29 mouse cellular contexts compared by ENCODE assay signal in genomic region chr2:103215801-103216200, GRCm38 (mm10).
"Had no signal": no experiment of that assay in that cellular context is flagged by ENCODE, and none has a peak within 500 bp of the region (broad histone marks: within the 10 kb centered on the region; RNA-seq: fewer than 3 reads in every experiment).

No protein-coding gene starts in this region.

- H3K4me3 ChIP-seq: gastrocnemius, adult 2 months; heart, embryonic 13.5 days; heart, embryonic 15.5 days; hindbrain, embryonic 13.5 days; hindbrain, embryonic 15.5 days; kidney, embryonic 15.5 days; limb, embryonic 10.5 days; limb, embryonic 12.5 days; liver, embryonic 13.5 days; liver, embryonic 15.5 days had no signal

- H3K4me2 ChIP-seq: heart, embryonic 11.5 days; heart, embryonic 13.5 days; heart, embryonic 15.5 days; hindbrain, embryonic 13.5 days; hindbrain, embryonic 15.5 days; kidney, embryonic 15.5 days; limb, embryonic 12.5 days; liver, embryonic 11.5 days; liver, embryonic 13.5 days; liver, embryonic 15.5 days had no signal

- H3K27me3 ChIP-seq: heart, embryonic 13.5 days; heart, embryonic 15.5 days; hindbrain, embryonic 13.5 days; hindbrain, embryonic 15.5 days; kidney, embryonic 15.5 days; limb, embryonic 12.5 days; liver, embryonic 13.5 days; liver, embryonic 15.5 days had no signal

- ATAC-seq: hindbrain, postnatal 0 days; intestine, embryonic 16.5 days; liver, postnatal 0 days had no signal

- H3K36me3 ChIP-seq: heart, embryonic 13.5 days; heart, embryonic 15.5 days; hindbrain, embryonic 13.5 days; hindbrain, embryonic 15.5 days; kidney, embryonic 15.5 days; limb, embryonic 10.5 days; limb, embryonic 12.5 days; liver, embryonic 13.5 days; liver, embryonic 15.5 days had no signal

- H3K9me3 ChIP-seq: heart, embryonic 13.5 days; heart, embryonic 15.5 days; hindbrain, embryonic 13.5 days; hindbrain, embryonic 15.5 days; kidney, embryonic 15.5 days; limb, embryonic 10.5 days; limb, embryonic 12.5 days; liver, embryonic 13.5 days; liver, embryonic 15.5 days had no signal

- H3K27ac ChIP-seq: gastrocnemius, adult 2 months; heart, embryonic 13.5 days; heart, embryonic 15.5 days; hindbrain, embryonic 13.5 days; hindbrain, embryonic 15.5 days; hindbrain, postnatal 0 days; kidney, postnatal 0 days; limb, embryonic 10.5 days; limb, embryonic 12.5 days; liver, embryonic 13.5 days; liver, embryonic 15.5 days had no signal

- DNase-seq: gastrocnemius, adult 2 months; gastrocnemius, postnatal 10 days; gastrocnemius, postnatal 25 days; heart, adult 18-20 months; heart, postnatal 14 days; heart, postnatal 36 days; kidney, adult 11 months; kidney, adult 2 months; kidney, adult 9 months; kidney, postnatal 14 days; kidney, postnatal 36 days; layer of hippocampus, adult 9-11 months; layer of hippocampus, postnatal 36 days; liver; liver, embryonic 13.5 days; liver, postnatal 0 days had no signal

- H3K9ac ChIP-seq: heart, embryonic 13.5 days; heart, embryonic 15.5 days; hindbrain, embryonic 13.5 days; hindbrain, embryonic 15.5 days; kidney, embryonic 15.5 days; limb, embryonic 12.5 days; liver, embryonic 13.5 days; liver, embryonic 15.5 days; liver, postnatal 0 days had no signal

- H3K4me1 ChIP-seq: heart, embryonic 13.5 days; heart, embryonic 15.5 days; hindbrain, embryonic 13.5 days; hindbrain, embryonic 15.5 days; limb, embryonic 10.5 days; limb, embryonic 12.5 days; liver, embryonic 13.5 days; liver, embryonic 15.5 days had no signal
